Mouse (Mus musculus) liver, postnatal 0 days (tissue): ENCODE data around the gene Taar3.

ENCODE experiments used
- CTCF ChIP-seq: sonication (generic); IDR thresholded peaks from 2 replicates; pipeline ENCODE4 v1.5.1; 2016; ENCODE audit warnings: antibody characterized with exemption, low read depth
- EP300 ChIP-seq: IDR thresholded peaks from 2 replicates; pipeline ENCODE4 v1.6.1; 2016; ENCODE audit warnings: antibody characterized with exemption, low read depth, mild to moderate bottlenecking

DNA sequence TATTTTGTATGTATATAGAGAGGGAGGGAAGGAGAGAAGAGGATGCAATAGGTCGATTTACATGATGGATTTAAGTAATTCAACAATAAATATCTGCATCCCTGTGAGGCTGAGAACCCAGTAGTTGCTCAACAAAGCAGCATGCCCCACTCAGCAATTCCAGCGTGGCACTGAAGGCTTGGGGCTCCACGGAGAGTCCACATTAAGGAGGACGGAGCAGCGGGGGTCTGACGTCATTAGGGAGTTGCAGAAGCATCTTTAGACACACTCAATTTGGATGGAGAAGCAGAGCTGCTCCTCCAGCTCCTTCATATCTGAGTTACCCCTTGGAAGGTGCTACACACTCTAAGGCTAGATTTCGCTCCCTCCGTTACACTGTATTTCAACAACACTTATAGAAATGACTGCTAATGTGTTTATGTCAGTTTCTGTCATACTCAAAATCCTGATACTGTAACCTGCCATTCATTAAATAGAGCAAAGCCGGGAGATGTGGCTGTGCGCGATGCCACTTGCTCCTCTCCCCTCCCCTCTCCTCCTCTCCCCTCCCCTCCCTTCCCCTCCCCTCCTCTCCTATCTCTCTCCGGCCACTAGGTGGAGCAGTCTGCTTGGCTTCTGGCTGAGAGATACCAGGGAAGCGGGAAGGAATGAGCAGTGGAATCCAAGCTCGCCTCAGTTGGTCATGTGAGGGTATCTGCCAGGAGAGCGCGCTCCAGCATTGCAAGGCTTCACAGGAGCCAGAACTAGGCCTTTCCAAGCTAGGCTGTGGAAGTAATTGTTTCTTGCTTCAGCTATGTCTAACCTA is 29.7 kb downstream of the Taar3 start:
- TF ChIP-seq EP300 (no peak), CTCF (peak; percentile 86)
